Mouse (Mus musculus) spleen, adult 2 months (tissue): Measurements from ENCODE around the gene Ubtd1. TPM values are rescaled to one million over a fixed set of nuclear protein-coding genes. Genes with fewer than 3 reads are reported as not detected.
A peak's percentile ranks its signal among the peaks of the same experiment; 100 is the strongest.

Experiments
- DNase-seq, 2 experiments: peaks; one replicate each; pipeline versions ENCODE4 v3.0.0 to v3.0.0-alpha.2; 2012 to 2021; ENCODE audit warnings: low spot score in 2 of 2, low read depth in 1 of 2
- H3K27ac ChIP-seq: fragments of 200-500 bp; 2 replicates; pipeline ENCODE4 v1.5.1; 2012; ENCODE audit warnings: low read length, inconsistent platforms; ENCODE audit not compliant: insufficient read depth
- H3K27me3 ChIP-seq: fragments of 200-500 bp; 2 replicates; pipeline ENCODE4 v1.6.1; 2012; ENCODE audit warnings: mild to moderate bottlenecking, moderate library complexity, low read length, inconsistent platforms; ENCODE audit not compliant: control insufficient read depth, insufficient read depth
- H3K36me3 ChIP-seq: fragments of 200-500 bp; 2 replicates; pipeline ENCODE4 v1.6.1; 2012; ENCODE audit warnings: mild to moderate bottlenecking, low read length, inconsistent platforms; ENCODE audit not compliant: control insufficient read depth, insufficient read depth
- H3K4me1 ChIP-seq: fragments of 200-500 bp; 2 replicates; pipeline ENCODE4 v1.6.1; 2011; ENCODE audit warnings: inconsistent platforms; ENCODE audit not compliant: control insufficient read depth, insufficient read depth, insufficient read length
- H3K4me3 ChIP-seq: fragments of 200-500 bp; 2 replicates; pipeline ENCODE4 v1.5.1; 2011; ENCODE audit warnings: mild to moderate bottlenecking, inconsistent platforms; ENCODE audit not compliant: insufficient read depth, insufficient read length; ENCODE audit errors: extremely low read depth
- CTCF ChIP-seq: fragments of 200-500 bp; IDR thresholded peaks from 2 replicates; pipeline ENCODE4 v1.5.1; 2011; ENCODE audit warnings: mild to moderate bottlenecking, inconsistent platforms; ENCODE audit not compliant: insufficient read depth, insufficient read length, insufficient replicate concordance; ENCODE audit errors: extremely low read depth
- POLR2A ChIP-seq: fragments of 200-500 bp; IDR thresholded peaks from 2 replicates; pipeline ENCODE4 v1.6.1; 2011; ENCODE audit warnings: low read depth, low read length, inconsistent platforms
- WGBS: fragments of 180-500 bp; shearing (Covaris S2); methylation state at CpG from one replicate; pipeline ENCODE4 v1.1.7; 2018; 5-methylcytosine and 5-hydroxymethylcytosine counted together
- polyA plus RNA-seq: library from polyadenylated mRNA; depleted of rRNA; stranded (reverse); fragments of >200 nt; gene quantifications from 2 replicates; pipeline ENCODE4 v1.2.3, GENCODE M21; 2012

Ubtd1 gene
- polyA plus RNA-seq, 1 experiment, result 18.6 TPM

- H3K27ac ChIP-seq, result no peak overlapping the region
- no peak for DNase-seq
- no peak for TF ChIP-seq POLR2A
- TF ChIP-seq CTCF, result no peak
- 87% methylated on average over 12 of the region's 12 CpGs for WGBS
- H3K4me1 ChIP-seq, result no peaks in the 10 kb centered on the region
- H3K36me3 ChIP-seq, result 0 out of 2 replicates have a peak, but pooled peaks cover 2% of the 10 kb centered on the region
- no peaks in the 10 kb centered on the region for H3K27me3 ChIP-seq
- no peak overlapping the region for H3K4me3 ChIP-seq
Measured at GRCm38 (mm10) chr19:42038310-42038709, 56.7 kb downstream of the Ubtd1 start.

- no peak for DNase-seq
- H3K27ac ChIP-seq, result no peak overlapping the region
- TF ChIP-seq CTCF (no peak), POLR2A (no peak)
- H3K4me1 ChIP-seq, result no peaks in the 10 kb centered on the region
- H3K27me3 ChIP-seq, result no peaks in the 10 kb centered on the region
- H3K4me3 ChIP-seq, result no peak overlapping the region
- no peaks in the 10 kb centered on the region for H3K36me3 ChIP-seq
- 95% methylated on average over 6 of the region's 6 CpGs for WGBS
Measured at GRCm38 (mm10) chr19:42043988-42044387, 62.4 kb downstream of the Ubtd1 start.

GRCm38 (mm10) chr19:42045269-42046102, 63.9 kb downstream of the Ubtd1 start, which contains the start of gene Hoga1:
TSS of gene Hoga1 (plus strand) at chr19:42045610.
- WGBS, result 40% methylated on average over 23 of the region's 23 CpGs
- peak; percentile 12 to 43 for DNase-seq
- Histone ChIP-seq H3K27me3 (no peaks in the 10 kb centered on the region), H3K4me3 (no peak within 1 kb of the TSS; the same call in 1 of the 2 replicates), H3K36me3 (no peaks in the 10 kb centered on the region), H3K4me1 (no peaks in the 10 kb centered on the region), H3K27ac (no peak within 1 kb of the TSS)
- TF ChIP-seq POLR2A (no peak), CTCF (peak; percentile 51; the same call in 1 of the 2 replicates)

GRCm38 (mm10) chr19:42050251-42050650, 68.7 kb downstream of the Ubtd1 start:
- DNase-seq, result no peak
- 91% methylated on average over 1 of the region's 1 CpGs for WGBS
- H3K27ac ChIP-seq, result no peak overlapping the region
- no peaks in the 10 kb centered on the region for H3K36me3 ChIP-seq
- TF ChIP-seq POLR2A (no peak), CTCF (no peak)
- H3K4me1 ChIP-seq, result no peaks in the 10 kb centered on the region
- H3K27me3 ChIP-seq, result no peaks in the 10 kb centered on the region
- H3K4me3 ChIP-seq, result no peak overlapping the region

- WGBS, result 86% methylated on average over 3 of the region's 3 CpGs
- Histone ChIP-seq H3K4me1 (no peaks in the 10 kb centered on the region), H3K27ac (no peak overlapping the region), H3K36me3 (no peaks in the 10 kb centered on the region), H3K27me3 (no peaks in the 10 kb centered on the region), H3K4me3 (no peak overlapping the region)
- no peak for DNase-seq
- no peak for TF ChIP-seq POLR2A
- no peak for TF ChIP-seq CTCF
Measured at GRCm38 (mm10) chr19:42051351-42051750, 69.8 kb downstream of the Ubtd1 start.

- H3K4me3 ChIP-seq, result no peak within 1 kb of the TSS
- DNase-seq, result no peak
- TF ChIP-seq POLR2A (no peak), CTCF (no peak)
- no peaks in the 10 kb centered on the region for H3K36me3 ChIP-seq
- H3K27ac ChIP-seq, result no peak within 1 kb of the TSS
- no peaks in the 10 kb centered on the region for H3K27me3 ChIP-seq
- WGBS, result 90% methylated on average over 4 of the region's 4 CpGs
- H3K4me1 ChIP-seq, result no peaks in the 10 kb centered on the region
Measured at GRCm38 (mm10) chr19:42051948-42052347, 70.4 kb downstream of the Ubtd1 start, which contains the start of gene 4933411K16Rik. TSS of gene 4933411K16Rik (plus strand) at chr19:42052248.

- WGBS, result 66% methylated on average over 6 of the region's 6 CpGs
- DNase-seq, result no peak
- TF ChIP-seq POLR2A, result no peak
- TF ChIP-seq CTCF, result no peak
Measured at GRCm38 (mm10) chr19:42054255-42054654, 72.7 kb downstream of the Ubtd1 start.

More at GRCm38 (mm10) chr19:42054255-42054654, 72.7 kb downstream of the Ubtd1 start:
- Histone ChIP-seq H3K27ac (no peak overlapping the region), H3K27me3 (no peaks in the 10 kb centered on the region), H3K4me3 (no peak overlapping the region), H3K36me3 (no peaks in the 10 kb centered on the region), H3K4me1 (no peaks in the 10 kb centered on the region)
